Mouse (Mus musculus) heart, embryonic 14.5 days (tissue): Measurements from ENCODE around the gene Dmgdh. TPM values are rescaled to one million over a fixed set of nuclear protein-coding genes. Genes with fewer than 3 reads are reported as not detected.

Experiments used
- ATAC-seq: fragments of 200-750 bp; cut with Nextera tagmentation; 2 replicates; pipeline ENCODE4 v1.8.0; 2017; ENCODE audit warnings: low read depth, moderate TSS enrichment; ENCODE audit not compliant: insufficient number of reproducible peaks, insufficient read depth, low FRiP score
- H3K27ac ChIP-seq, 2 experiments: fragments of 200-500 bp in 1 of 2; fragments of 300-500 bp in 1 of 2; sonication (generic) in 1 of 2; replicated peaks in 1 of 2; 2 replicates each; pipeline ENCODE4 v1.5.1; 2012 to 2014; ENCODE audit warnings: low read depth in 2 of 2, low read length in 2 of 2, control low read depth in 1 of 2, mild to moderate bottlenecking in 1 of 2, mixed read lengths in 1 of 2; ENCODE audit not compliant: control insufficient read depth in 1 of 2, insufficient read depth in 1 of 2
- H3K27me3 ChIP-seq: fragments of 300-500 bp; sonication (generic); 2 replicates; pipeline ENCODE4 v1.6.1; 2014; ENCODE audit warnings: mild to moderate bottlenecking, low read length, control low read depth; ENCODE audit not compliant: control insufficient read depth, insufficient read depth
- H3K36me3 ChIP-seq: fragments of 300-500 bp; sonication (generic); 2 replicates; pipeline ENCODE4 v1.6.1; 2014; ENCODE audit warnings: mild to moderate bottlenecking, control low read depth, low read length, mixed read lengths; ENCODE audit not compliant: control insufficient read depth, insufficient read depth
- H3K4me1 ChIP-seq, 2 experiments: fragments of 200-500 bp in 1 of 2; fragments of 300-500 bp in 1 of 2; sonication (generic) in 1 of 2; 2 replicates each; pipeline ENCODE4 v1.6.1; 2012 to 2014; ENCODE audit warnings: low read length in 2 of 2, control low read depth in 1 of 2, mixed read lengths in 1 of 2; ENCODE audit not compliant: control insufficient read depth in 2 of 2, insufficient read depth in 2 of 2
- H3K4me2 ChIP-seq: fragments of 300-500 bp; sonication (generic); 2 replicates; pipeline ENCODE4 v1.6.1; 2014; ENCODE audit warnings: mild to moderate bottlenecking, low read length
- H3K4me3 ChIP-seq, 2 experiments: fragments of 200-500 bp in 1 of 2; fragments of 300-500 bp in 1 of 2; sonication (generic) in 1 of 2; 2 replicates each; pipeline ENCODE4 v1.5.1; 2012 to 2014; ENCODE audit warnings: low read length in 2 of 2, mild to moderate bottlenecking in 2 of 2, control low read depth in 1 of 2, low read depth in 1 of 2, moderate library complexity in 1 of 2; ENCODE audit not compliant: control insufficient read depth in 1 of 2, insufficient read depth in 1 of 2
- H3K9ac ChIP-seq: fragments of 300-500 bp; sonication (generic); 2 replicates; pipeline ENCODE4 v1.6.1; 2014; ENCODE audit warnings: mild to moderate bottlenecking, low read length
- H3K9me3 ChIP-seq: fragments of 300-500 bp; sonication (generic); 2 replicates; pipeline ENCODE4 v1.6.1; 2016; ENCODE audit warnings: low read length, control low read depth; ENCODE audit not compliant: control insufficient read depth
- WGBS: fragments of 180-500 bp; shearing (Covaris S2); extraction: QIAGEN DNeasy Blood & Tissue Kit; methylation state at CpG from one replicate; pipeline ENCODE4 v1.1.7; 2014; 5-methylcytosine and 5-hydroxymethylcytosine counted together
- polyA plus RNA-seq: library from polyadenylated mRNA; unstranded; fragments of >200 nt; fragmentation: Nextera tagmentation; extraction: Ambion mirVana; gene quantifications from 2 replicates; pipeline ENCODE4 v1.2.1, GENCODE M21; 2014

Gene Dmgdh
- polyA plus RNA-seq, 1 experiment from 2014 or later, result 0.08 TPM

DNA sequence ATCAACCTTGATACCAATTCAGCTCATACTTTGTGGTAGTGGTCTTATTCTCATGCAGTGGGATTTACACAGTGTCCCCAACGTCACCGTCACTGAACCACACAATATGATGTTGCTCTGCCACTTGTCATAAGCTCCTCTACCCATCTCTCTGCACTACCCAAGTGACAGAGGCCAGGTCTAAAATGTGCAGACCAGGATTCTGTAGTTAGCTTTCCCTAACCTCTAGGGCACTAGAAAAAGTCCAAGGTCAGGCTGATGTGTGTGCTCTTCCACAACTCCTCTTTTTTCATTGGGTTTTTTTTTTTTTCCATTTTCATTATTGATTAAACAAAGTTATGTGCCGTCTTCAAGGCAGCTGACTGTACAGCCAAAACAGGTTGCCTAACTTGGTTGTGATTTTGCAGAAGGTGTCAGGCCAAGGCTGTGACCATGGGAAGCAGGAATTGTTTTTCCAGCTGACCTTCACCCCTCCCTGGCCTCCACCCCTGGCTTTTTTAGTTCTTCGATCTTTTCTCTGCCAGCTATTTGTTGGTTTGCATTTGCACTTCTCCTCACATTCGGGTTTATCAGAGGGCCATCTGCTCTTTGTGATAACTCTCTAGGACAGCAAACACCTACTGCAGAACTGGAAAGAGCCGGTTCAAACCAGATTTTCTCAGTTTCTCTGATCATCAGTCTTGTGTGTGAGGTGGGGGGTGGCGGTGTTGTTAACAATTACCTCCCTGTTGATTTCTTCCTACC, 25.7 kb upstream of the Dmgdh start:
- Histone ChIP-seq H3K27me3 (no peaks in the 10 kb centered on the region), H3K4me1 (no peaks in the 10 kb centered on the region), H3K9ac (no peak overlapping the region), H3K9me3 (no peaks in the 10 kb centered on the region), H3K36me3 (no peaks in the 10 kb centered on the region), H3K27ac (no peak overlapping the region), H3K4me3 (no peak overlapping the region), H3K4me2 (no peak overlapping the region)
- no peak for ATAC-seq
- WGBS, result 64% methylated on average over 7 of the region's 7 CpGs

DNA sequence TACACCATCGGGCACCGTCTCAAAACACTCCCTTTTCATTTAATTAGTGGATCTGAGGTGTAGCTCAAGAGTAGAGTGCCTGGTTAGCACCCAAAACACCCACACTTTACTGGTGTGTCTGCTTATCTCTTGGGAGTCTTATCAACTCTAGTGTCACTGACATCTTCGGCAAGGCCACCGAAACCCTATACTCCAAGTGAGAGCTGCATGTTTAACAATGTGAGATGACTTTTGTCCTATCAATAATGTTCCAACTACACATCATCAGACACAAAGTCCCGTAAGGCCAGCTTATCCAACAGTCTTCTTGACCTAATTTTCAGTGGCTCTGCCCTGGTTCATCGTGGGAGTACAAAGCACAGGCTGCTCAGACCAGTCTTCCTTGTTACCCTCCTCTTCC, 20.9 kb upstream of the Dmgdh start:
- Histone ChIP-seq H3K36me3 (no peaks in the 10 kb centered on the region), H3K27me3 (no peaks in the 10 kb centered on the region), H3K4me2 (no peak overlapping the region), H3K27ac (no peak overlapping the region), H3K4me1 (0 out of 4 replicates have a peak, but pooled peaks cover 0 to 2% of the 10 kb centered on the region in 2 experiments), H3K4me3 (no peak overlapping the region), H3K9ac (no peak overlapping the region), H3K9me3 (no peaks in the 10 kb centered on the region)
- WGBS, result 70% methylated on average over 6 of the region's 6 CpGs
- ATAC-seq, result no peak

DNA sequence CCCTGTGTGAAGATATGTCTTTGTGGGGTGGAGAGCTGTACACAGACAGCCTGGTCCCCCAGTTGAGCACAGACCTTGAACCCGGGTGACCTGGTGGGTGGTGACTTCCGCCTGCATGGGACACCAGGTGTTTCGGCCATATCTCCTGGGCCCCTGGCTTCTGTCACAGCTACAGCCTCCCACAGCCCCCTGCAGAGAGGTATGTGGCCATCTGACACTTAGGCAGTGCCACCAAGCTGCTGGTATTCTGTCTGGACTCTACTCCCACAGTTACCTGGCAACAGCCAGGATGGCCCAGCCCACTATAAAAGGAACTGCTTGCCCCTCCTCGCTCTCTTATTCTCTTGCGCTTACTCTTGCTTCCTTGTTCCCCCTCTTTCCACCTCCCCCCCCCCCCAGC, 16.3 kb upstream of the Dmgdh start:
- H3K36me3 ChIP-seq, result no peaks in the 10 kb centered on the region
- 0 out of 4 replicates have a peak, but pooled peaks cover 0 to 2% of the 10 kb centered on the region in 2 experiments for H3K4me1 ChIP-seq
- 54% methylated on average over 5 of the region's 5 CpGs for WGBS
- H3K4me2 ChIP-seq, result no peak overlapping the region
- H3K9ac ChIP-seq, result no peak overlapping the region
- H3K4me3 ChIP-seq, result no peak overlapping the region
- H3K27me3 ChIP-seq, result no peaks in the 10 kb centered on the region
- no peak overlapping the region for H3K27ac ChIP-seq
- no peak for ATAC-seq
- H3K9me3 ChIP-seq, result no peaks in the 10 kb centered on the region

DNA sequence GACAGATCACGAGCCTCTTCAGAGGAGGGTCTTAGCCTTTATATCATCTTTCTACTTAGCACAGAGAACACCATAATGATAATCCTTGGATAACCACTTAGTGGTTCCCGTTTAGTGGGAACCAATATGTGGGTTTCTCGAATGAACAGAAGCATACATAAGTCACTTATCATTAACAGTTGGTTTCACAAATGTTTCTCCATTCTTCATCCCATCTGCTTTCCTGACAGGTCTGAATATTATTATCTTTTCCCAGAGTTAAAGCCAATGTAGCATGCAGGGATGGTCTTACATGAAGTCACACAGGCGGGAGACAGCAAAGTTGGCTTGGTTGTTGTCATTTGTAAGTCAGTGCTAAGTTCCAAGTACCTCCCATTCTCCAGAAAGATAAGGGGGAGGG, 6.6 kb upstream of the Dmgdh start:
- Histone ChIP-seq H3K36me3 (no peaks in the 10 kb centered on the region), H3K4me1 (no peaks in the 10 kb centered on the region; a peak in 1 of 4 replicates), H3K9ac (no peak overlapping the region), H3K4me3 (no peak overlapping the region), H3K4me2 (no peak overlapping the region), H3K27me3 (no peaks in the 10 kb centered on the region), H3K27ac (no peak overlapping the region), H3K9me3 (no peaks in the 10 kb centered on the region)
- 67% methylated on average over 4 of the region's 4 CpGs for WGBS
- no peak for ATAC-seq

DNA sequence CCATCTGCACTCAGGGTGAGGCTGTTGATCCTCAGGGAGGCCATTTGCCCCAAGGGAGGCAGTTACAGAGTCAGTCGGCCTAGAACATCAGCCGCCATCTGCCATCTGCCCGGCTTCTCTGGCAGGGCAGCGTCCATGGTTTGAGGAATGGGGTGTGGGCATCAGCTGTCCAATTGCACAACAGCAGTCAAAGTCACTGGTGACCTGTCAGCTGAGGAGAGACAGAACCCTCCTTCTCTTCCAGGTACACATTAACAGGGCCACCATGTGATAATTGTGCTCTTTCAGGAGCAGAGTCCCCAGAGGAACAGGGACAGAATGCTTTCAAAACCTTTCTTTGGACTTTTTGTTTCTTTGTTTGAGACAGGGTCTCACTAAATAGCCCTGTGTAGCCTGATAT, 1.9 kb upstream of the Dmgdh start:
- Histone ChIP-seq H3K4me2 (no peak overlapping the region), H3K27ac (no peak overlapping the region), H3K9ac (no peak overlapping the region), H3K4me3 (no peak overlapping the region), H3K27me3 (peaks cover 6% of the 10 kb centered on the region; the same call in 1 of the 2 replicates), H3K4me1 (no peaks in the 10 kb centered on the region; a peak in 1 of 4 replicates), H3K36me3 (no peaks in the 10 kb centered on the region), H3K9me3 (no peaks in the 10 kb centered on the region)
- 78% methylated on average over 4 of the region's 4 CpGs for WGBS
- no peak for ATAC-seq

DNA sequence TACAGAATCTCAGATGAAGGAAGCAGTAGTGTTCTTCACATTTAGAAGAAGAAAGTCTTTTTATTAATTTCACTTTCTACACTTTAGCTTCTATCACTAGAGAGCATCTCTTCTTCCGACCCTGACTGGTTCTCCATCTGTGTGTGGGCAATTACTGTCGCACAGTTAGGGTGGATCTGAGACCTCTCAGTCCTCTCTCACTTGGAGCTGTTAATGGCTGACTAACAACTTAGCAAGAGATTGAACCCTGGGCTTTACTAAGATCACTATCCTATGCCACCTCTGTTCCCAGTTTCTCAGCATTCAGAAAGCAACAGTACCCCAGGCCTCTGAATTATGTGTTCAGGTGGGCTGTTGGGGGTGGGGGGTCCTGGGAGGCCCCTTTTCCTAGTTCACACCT, 937 bp upstream of the Dmgdh start:
- 71% methylated on average over 2 of the region's 2 CpGs for WGBS
- no peaks in the 10 kb centered on the region for H3K36me3 ChIP-seq
- no peak overlapping the region for H3K27ac ChIP-seq
- peaks cover 6% of the 10 kb centered on the region; the same call in 1 of the 2 replicates for H3K27me3 ChIP-seq
- H3K9ac ChIP-seq, result no peak overlapping the region
- no peaks in the 10 kb centered on the region for H3K4me1 ChIP-seq
- no peak overlapping the region for H3K4me3 ChIP-seq
- no peak overlapping the region for H3K4me2 ChIP-seq
- H3K9me3 ChIP-seq, result no peaks in the 10 kb centered on the region
- ATAC-seq, result no peak

DNA sequence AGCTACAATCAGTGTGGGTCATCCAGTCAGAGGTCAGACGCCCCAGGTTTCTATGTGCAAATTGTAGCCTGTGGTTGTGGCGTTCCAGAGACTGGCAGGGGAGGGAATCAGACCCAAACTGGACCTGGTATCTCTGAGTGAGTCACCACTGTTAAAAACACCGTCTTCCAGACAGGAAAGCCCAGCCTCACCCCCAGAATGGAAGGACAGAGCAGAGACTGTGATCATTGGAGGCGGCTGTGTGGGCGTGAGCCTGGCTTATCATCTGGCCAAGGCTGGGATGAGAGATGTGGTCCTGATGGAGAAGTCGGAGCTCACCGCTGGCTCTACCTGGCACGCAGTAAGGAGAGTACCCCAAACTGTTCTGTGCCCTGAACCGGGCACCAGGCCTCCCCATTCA, 2.6 kb downstream of the Dmgdh start:
- no peak for ATAC-seq
- H3K36me3 ChIP-seq, result no peaks in the 10 kb centered on the region
- H3K27me3 ChIP-seq, result peaks cover 6% of the 10 kb centered on the region; the same call in 1 of the 2 replicates
- no peak overlapping the region for H3K4me2 ChIP-seq
- H3K4me3 ChIP-seq, result no peak overlapping the region
- no peak overlapping the region for H3K9ac ChIP-seq
- H3K4me1 ChIP-seq, result no peaks in the 10 kb centered on the region
- 45% methylated on average over 9 of the region's 9 CpGs for WGBS
- no peaks in the 10 kb centered on the region for H3K9me3 ChIP-seq
- no peak overlapping the region for H3K27ac ChIP-seq

DNA sequence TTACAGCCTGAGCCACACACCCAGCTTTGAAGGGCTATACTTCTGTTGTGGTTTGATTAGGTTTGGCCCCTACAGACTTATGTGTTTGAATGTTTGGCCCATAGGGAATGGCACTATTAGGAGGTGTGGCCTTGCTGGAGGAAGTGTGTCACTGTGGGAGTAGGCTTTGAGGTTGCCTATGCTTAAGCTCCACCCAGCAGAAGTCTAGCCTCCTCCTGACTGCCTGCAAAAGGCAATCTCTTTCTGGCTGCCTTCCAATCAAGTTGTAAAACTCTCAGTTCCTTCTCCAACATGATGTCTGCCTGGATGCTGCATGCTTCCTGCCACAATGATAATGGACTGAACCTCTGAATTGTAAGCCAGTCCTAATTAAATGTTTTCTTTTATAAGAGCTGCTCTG, 9.1 kb downstream of the Dmgdh start:
- Histone ChIP-seq H3K9me3 (no peaks in the 10 kb centered on the region), H3K4me2 (no peak overlapping the region), H3K27me3 (no peaks in the 10 kb centered on the region), H3K9ac (no peak overlapping the region), H3K36me3 (no peaks in the 10 kb centered on the region), H3K27ac (no peak overlapping the region), H3K4me3 (no peak overlapping the region), H3K4me1 (no peaks in the 10 kb centered on the region)
- no peak for ATAC-seq
